19 mouse cellular contexts compared by ENCODE assay signal in the genomic region with DNA sequence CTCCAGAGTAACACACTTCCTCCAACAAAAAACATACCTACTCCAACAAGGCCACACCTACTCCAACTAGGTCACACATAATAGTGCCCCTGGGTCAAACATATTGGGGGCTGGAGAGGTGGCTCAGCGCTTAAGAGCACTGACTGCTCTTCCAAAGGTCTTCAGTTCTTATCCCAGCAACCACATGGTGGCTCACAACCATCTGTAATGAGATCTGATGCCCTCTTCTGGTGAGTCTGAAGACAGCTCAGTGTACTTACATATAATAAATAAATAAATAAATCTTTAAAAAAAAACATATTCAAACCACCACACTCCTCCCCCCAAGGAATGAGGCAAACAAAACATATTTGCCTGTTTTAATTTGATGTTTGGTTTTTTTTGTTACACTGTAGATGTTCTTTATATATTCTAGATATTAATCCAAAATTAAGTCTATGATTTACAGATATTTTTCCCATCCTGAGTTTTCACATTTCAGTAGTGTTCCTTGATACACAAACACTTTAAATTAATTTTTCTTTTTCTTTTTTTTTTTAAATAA. TPM values are rescaled to one million over a fixed set of nuclear protein-coding genes. Genes with fewer than 3 reads are reported as not detected.
A peak's percentile ranks its signal among the peaks of the same experiment; 100 is the strongest.
DNase-seq lines count a peak whose midpoint lies in the region; TF ChIP-seq lines count a peak whose summit lies in the region.
"Had no signal": no experiment of that assay in that cellular context is flagged by ENCODE, and none has a peak within 500 bp of the region (broad histone marks: within the 10 kb centered on the region; RNA-seq: fewer than 3 reads in every experiment).

No protein-coding gene starts in this region.

- 0 out of 2 replicates have a peak, but pooled peaks have one; percentile 8 for TF ChIP-seq CTCF in cerebellum, adult 2 months (IDR thresholded peaks at IDR 0.05; ENCODE audit: borderline replicate concordance, insufficient read depth, low read depth, low read length)
- TF ChIP-seq CTCF in layer of hippocampus, adult 2 months (conservative IDR thresholded peaks at IDR 0.05) = peak; percentile 62

- H3K27me3 ChIP-seq in cerebellum, adult 2 months (ENCODE audit: control insufficient read depth, insufficient read depth, low read length) = no peaks in the 10 kb centered on the region
- H3K27me3 ChIP-seq: embryonic facial prominence, embryonic 12.5 days; heart, embryonic 13.5 days had no signal

- no peak for DNase-seq in cerebellum, adult 2 months
- no peak for DNase-seq in cerebellum, postnatal 25 days
- no peak for DNase-seq in layer of hippocampus, adult 2 months (ENCODE audit: low spot score in 2 of 2)
- no peak for DNase-seq in layer of hippocampus, adult 11-12 months (ENCODE audit: low spot score)
- peak; percentile 41 for DNase-seq in 416B (ENCODE audit: low read depth)
- peak; percentile 62 for DNase-seq in R1 (ENCODE audit: low read depth, low spot score)
- no peak for DNase-seq in Muller cell, postnatal 12 days (ENCODE audit: inconsistent ontology term)
- DNase-seq in left cerebral cortex, postnatal 10 days (ENCODE audit: extremely low spot score in 1 of 2, low spot score in 2 of 2) = no peak
- DNase-seq: B cell, adult 2 months; cerebellum, adult 11 months; gastrocnemius, postnatal 36 days; heart, postnatal 4 days; kidney, postnatal 36 days; lung, adult 18-20 months; midbrain, embryonic 14.5 days had no signal

- H3K4me1 ChIP-seq in cerebellum, adult 2 months (ENCODE audit: control insufficient read depth, insufficient read depth, low read length) = no peaks in the 10 kb centered on the region
- H3K4me1 ChIP-seq: embryonic facial prominence, embryonic 12.5 days; heart, embryonic 13.5 days; limb, embryonic 10.5 days had no signal

- no peak overlapping the region for H3K27ac ChIP-seq in cerebellum, adult 2 months (ENCODE audit: insufficient read depth, low read length)
- no peak overlapping the region for H3K27ac ChIP-seq in layer of hippocampus, adult 2 months
- H3K27ac ChIP-seq: embryonic facial prominence, embryonic 12.5 days; heart, embryonic 13.5 days; limb, embryonic 10.5 days; macrophage had no signal

- TF ChIP-seq POLR2A in cerebellum, adult 2 months (IDR thresholded peaks at IDR 0.05; ENCODE audit: borderline replicate concordance, insufficient read depth, low read length) = no peak

- WGBS in cerebellum, adult 2 months = 63% methylated on average over 1 of the region's 1 CpGs

- no peak overlapping the region for H3K4me3 ChIP-seq in cerebellum, adult 2 months (replicated peaks; ENCODE audit: insufficient read depth, low read depth, low read length)
- H3K4me3 ChIP-seq in layer of hippocampus, adult 2 months = no peak overlapping the region
- H3K4me3 ChIP-seq: embryonic facial prominence, embryonic 12.5 days; heart, embryonic 13.5 days; limb, embryonic 10.5 days had no signal

- intact Hi-C loops in left cerebral cortex, postnatal 10 days (cut with DNase I) = no loop called here

RNA-seq across cellular contexts. Expression of gene Ncs1, which starts 16.8 kb away (rescaled TPM):
- 118 and 126 TPM in 2 replicates for polyA plus RNA-seq in cerebellum, adult 2 months (2012; rRNA removed)
- total RNA-seq in layer of hippocampus, adult 2 months (2021) = 100 to 1,000 TPM; 285 to 294 TPM
- total RNA-seq in left cerebral cortex, postnatal 10 days (2021) = 100 to 1,000 TPM; 151 to 156 TPM

Comparison
In these comparisons a context has a peak if more than half of its experiments do, and no peak if none do; other contexts are left out.
1. DNase-seq: peak in 416B (single experiment) and R1 (single experiment); none in cerebellum, adult 2 months (0 of 2), cerebellum, postnatal 25 days (0 of 2), layer of hippocampus, adult 2 months (0 of 2), layer of hippocampus, adult 11-12 months (single experiment), Muller cell, postnatal 12 days (single experiment) and left cerebral cortex, postnatal 10 days (0 of 2).